Mouse (Mus musculus) layer of hippocampus, adult 8-10 months (tissue): ENCODE measurements around the gene Atg5. TPM values are rescaled to one million over a fixed set of nuclear protein-coding genes. Genes with fewer than 3 reads are reported as not detected.
A peak's percentile ranks its signal among the peaks of the same experiment; 100 is the strongest.
"Not testable (repeated sequence)": the region's sequence is repeated elsewhere in the genome, so short reads cannot be mapped to it uniquely, and the experiment has no call there.

Source experiments
- DNase-seq, 2 experiments: peaks; one replicate each; pipeline ENCODE4 v3.0.0; 2022; ENCODE audit warnings: low spot score in 2 of 2
- total RNA-seq, 4 experiments: library from RNA; stranded (reverse); gene quantifications; 2 replicates each; pipeline ENCODE4 v1.2.4; 2022

Gene Atg5
- total RNA-seq: 10 to 100 TPM; 18.1 to 20.9 (median 19.2) TPM

DNA sequence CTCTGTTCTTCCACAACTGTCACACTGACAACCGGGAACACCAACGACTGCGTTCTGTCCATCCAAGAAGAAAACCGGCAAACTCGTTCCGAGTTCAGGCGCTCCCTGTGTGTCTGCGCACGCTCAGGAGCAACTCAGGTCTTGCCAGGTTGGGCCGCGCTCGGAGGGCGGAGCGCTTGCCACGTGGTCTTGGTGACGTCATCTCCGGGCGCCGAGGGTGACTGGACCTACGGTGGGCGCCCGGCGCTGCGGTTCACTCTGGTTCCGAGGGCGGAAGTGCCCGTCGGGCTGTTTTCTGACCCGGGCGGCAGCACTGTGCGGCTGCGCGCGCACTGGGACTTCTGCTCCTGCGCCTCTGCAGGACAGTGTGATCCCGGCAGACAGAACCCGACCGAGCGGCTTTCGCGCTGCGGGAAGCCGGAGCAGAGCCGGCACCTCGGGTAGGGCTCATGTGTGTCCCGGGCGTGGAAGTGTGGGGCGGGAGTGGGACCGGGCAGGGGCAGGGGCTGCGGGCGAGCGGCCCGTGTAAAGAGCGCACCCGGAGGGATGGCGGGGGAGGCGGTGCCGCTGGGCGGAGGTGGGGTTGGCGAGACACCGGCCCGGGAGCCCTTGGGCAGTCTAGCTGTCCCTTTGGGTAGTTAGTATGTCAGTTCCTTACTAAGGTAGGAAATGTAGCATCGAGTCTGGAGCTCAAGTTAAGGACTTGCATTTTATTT lies at the start of gene Atg5:
Gene Atg5 (plus strand): TSS at position 214 of the 716 bp plus-strand sequence.
- DNase-seq: peak; percentile 96 to 98

DNA sequence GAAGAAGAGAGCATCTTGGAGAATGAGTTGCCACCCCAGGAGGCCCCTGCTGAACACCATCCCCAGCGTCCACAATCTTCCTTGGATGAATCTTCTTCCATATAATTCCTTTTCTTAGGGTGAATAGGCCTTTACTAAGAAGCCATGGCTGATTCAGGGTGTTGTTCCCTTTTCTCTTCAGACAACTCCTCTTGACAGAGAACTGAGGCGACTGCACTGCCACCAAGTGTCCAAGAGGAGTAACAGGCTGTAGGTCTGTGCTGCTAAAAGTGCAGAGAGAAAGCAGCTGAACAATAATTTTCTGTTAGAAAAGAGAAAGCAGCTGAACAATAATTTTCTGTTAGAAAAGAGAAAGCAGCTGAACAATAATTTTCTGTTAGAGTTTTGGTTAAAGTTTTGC lies 49.1 kb upstream of the Atg5 start:
- DNase-seq: not testable (repeated sequence)

DNA sequence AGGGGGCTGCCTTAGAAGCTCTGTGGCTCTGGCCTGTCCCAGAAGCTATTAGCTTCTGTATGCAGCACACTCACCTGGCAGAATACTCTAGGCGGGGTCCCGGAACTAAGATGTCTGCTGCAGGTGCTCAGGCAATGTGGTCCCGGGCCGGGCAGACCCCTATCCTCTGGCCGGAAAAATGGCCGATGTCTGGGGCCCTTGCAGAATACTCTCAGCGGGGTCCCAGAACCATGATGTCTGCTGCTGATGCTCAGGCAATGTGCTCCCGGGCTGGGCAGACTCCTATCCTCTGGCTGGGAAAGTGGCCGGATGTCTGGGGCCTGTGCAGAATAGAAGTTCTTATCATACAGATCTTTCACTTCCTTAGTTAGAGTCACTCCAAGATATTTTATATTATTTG lies 43.8 kb upstream of the Atg5 start:
- DNase-seq: no peak

DNA sequence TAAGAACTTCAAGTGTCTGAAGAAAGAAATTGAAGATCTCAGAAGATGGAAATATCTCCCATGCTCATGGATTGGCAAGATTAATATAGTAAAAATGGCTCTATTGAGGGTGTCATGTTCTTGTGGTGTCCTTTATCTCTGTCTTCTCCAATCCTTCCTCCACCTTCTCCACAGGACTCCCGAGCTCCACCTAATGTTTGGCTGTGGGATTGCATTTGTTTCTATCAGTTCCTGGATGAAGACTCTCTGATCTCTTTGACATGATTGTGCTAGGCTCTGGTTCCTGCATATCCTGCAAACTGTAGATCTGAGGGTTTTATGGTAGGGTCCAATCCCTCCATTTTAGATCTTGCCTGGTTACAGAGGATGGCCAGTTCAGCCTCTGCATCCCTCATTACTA lies 34.8 kb upstream of the Atg5 start:
- peak in 1 of 2 experiments; percentile 19 for DNase-seq

DNA sequence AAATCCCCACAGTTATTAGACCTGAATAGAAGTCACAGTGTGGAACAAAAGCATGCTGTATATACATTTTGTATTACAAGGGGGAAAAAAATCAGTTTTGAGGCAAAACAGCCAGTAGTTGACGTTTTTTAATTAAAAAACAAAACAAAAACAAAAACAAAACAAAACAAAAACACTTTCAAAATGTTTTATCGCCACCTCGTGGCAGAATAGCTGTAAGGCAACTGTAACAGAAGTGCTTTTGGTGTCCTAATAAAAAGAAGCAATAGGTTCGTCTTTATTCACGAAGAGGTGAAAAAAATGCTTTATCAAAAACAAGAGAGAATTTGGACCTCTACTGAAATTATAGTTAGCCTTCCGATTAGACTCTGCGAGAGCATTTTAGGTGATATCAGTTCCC lies 32.9 kb upstream of the Atg5 start:
- not testable (repeated sequence) for DNase-seq

DNA sequence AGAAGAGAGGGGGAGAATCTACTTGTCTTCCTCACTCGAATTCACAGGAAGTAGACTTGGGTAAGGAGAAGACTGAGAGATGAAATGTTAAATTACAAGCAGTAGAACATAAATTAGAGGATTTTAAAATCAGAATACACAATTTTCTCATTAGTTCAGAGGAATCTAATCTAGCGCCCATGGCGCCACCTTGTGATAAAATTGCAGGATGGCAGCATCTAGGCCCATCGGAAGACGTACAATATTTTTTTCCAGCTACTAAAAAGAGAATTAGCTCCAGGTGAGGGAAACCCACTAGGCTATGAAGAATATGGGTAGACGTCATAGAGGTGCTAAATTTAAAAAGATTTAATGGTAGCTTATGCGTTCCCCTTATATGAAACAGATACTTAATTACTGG lies 11.5 kb upstream of the Atg5 start:
- no peak for DNase-seq

DNA sequence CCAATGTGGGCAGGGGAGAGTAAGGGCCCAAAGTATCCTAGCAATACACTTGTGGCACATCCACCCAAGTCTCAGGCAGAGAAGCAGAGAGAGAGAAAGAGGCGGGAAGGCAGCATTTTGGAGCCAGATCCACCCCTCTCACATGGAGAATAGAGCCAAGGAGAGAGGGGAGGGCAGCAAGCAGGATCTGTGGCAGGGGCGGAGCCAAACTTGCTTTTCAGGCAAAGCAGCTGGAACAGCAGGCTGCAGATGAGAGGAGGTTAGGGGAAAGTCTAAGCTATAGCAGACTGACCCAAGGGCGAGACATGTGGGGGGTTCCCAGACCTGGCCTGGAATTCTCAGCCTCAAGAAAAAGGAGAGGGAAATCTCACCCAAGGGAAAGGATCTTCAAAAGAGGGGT lies 2.3 kb upstream of the Atg5 start:
- no peak for DNase-seq

DNA sequence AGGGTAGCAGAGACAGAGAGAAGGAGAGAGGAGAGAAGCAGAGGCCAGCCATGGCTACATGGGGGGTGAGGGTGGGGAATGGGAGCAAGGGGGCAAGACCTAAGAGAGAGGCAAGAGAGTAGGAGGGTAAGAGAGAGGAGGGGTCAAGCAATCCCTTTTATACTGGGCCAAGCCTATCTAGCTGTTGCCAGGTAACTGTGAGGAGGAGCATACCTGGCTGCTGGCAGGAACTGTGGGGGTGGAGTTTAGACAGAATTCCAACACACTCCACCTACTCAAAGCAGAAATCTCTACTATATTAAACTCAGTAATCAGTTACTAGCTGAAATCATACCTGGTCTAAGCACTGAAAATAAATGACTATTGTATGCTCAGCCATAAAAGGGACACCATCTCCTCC lies 1.6 kb upstream of the Atg5 start:
- DNase-seq: no peak

DNA sequence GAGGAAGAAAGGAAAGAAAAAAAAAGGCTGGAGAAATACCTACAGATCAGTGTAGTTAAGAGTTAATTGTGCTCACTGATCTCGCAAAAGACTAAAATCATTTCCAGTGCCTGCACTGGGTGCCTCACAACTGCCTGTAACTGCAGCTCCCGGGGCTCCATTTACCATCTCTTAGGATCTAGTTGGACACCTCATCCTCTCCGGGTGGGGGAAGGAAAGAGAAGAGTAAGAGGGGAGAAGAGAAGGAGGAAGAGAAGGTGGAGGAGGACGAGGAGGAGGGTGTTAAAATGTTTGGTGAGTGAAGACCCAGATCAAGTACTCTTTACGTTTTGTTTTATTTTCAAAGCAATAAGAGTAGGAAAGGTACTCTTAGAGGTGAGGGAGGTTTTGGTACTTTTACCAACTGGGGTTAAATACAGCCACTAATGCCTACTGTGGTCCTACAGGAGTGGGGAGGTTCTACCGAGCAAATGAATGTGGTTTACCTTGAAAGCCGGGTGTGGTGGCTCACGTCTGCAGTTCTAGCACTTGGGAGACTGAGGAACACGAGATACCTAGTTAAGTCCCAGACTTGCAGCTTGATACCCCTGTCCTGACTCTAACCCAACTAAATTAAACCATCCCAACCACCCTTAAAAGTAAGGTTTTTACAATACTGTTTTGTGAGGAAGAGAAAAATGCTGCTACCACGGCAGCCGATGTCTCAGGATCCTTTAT lies 574 bp upstream of the Atg5 start:
- DNase-seq: no peak

DNA sequence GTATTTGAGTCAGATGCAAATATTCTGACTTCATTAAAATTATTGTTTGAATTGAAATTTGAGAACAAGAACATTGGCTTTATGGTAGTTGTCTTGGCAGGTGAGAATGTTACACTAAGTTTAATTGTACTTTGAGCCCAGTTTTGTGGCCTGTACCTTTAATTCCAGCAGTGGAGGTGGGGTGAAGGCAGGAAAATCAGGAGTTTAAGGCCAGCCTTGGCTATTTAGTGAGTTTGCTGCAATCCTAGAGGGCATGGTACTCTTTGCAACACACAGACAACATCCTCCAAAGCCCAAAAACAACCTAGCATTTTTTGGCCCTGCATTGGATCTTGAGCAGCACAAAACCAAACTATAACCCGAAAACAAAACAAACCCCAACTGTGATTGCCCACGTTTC lies 1.1 kb downstream of the Atg5 start:
- DNase-seq: no peak

DNA sequence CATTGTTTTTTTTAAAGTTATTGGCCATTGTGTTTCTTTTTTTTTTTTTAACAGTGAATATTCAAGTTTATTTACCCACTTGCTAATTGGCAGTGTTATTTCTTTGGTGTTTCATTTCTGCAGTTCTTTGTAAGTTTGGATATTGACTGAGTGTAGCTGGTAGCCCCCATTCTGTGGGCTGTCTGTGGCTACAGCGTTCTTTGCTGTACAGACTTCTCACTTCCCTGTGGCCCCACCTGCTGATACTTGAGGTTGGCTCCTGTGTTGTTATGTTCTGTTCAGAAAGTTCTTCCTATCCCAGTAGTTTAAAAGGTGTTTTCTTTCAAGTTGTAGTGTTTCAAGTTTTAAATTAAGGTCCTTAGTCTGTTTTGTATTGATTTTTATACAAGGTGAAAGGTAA lies 14.2 kb downstream of the Atg5 start:
- no peak for DNase-seq

DNA sequence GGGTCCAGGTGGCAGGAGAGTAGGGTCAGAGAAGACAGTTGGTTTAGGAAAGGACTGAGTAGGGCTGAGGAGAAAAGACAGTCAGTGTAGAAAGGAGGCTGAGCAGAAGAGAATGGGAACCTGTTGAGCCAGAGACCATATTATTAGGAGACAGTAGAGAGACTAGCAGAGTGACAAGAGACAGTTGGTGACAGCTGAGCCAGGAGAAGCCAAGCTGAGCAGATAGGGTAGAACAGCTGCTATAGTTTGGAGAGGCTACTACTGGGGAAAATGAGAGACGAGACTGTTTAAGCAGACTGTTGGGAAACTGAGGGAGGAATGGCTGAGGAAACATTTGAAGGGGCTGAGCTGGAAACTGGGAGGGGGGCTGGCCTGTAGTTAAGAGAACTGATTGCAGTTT lies 16.9 kb downstream of the Atg5 start:
- peak; percentile 17 to 25 for DNase-seq

DNA sequence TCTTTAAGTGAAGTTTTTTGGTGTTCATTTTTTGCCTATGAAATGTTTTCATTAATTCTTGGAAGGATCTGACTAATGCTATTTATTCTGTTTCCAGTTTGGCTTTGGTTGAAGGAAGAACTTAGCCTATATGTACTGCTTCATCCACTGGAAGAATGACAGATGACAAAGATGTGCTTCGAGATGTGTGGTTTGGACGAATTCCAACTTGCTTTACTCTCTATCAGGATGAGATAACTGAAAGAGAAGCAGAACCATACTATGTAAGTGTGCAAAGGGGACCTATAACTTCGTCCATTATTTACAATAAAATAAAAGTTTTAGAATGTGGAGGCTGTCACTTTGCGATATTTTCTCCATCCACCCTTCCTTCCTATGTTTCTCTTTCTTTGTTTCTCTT lies 17.8 kb downstream of the Atg5 start:
- no peak for DNase-seq

DNA sequence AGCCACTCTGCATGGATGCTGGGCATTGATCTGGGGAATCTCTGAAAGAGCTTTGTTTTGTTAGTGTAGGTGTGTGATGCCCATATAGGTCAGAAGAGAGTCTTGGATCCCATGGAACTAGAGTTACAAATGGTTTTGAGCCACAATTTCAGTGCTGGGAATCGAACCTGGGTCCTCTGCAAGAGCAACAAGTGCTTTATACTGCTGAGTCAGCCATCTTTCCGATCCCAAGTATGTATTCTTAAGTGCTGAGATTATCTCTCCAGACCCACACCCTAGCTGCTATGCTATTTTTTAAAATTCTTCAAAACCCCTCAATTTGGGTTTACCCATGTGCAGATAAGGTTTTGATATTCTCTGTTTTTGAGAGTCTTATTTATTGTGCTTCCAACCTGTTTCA lies 22.7 kb downstream of the Atg5 start:
- DNase-seq: no peak

DNA sequence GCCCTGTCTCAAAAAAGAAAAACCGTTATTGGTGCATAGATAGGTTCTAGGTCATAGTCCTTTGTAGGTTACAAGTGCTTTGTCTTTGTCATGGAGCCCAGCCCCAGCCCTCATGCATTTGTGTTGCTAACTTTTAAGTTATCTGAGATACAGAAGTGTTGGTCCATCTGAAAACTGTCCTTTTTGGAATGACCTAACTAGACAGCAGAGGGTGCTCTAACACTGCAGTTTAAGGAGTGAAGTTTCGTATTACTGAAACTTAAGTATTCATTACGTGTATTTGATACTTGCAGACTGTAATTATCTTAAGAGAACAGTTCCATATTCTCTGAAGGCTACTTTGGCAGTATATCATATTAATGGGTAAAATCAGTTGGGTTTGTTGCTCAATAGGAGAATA lies 24.0 kb downstream of the Atg5 start:
- DNase-seq: no peak

DNA sequence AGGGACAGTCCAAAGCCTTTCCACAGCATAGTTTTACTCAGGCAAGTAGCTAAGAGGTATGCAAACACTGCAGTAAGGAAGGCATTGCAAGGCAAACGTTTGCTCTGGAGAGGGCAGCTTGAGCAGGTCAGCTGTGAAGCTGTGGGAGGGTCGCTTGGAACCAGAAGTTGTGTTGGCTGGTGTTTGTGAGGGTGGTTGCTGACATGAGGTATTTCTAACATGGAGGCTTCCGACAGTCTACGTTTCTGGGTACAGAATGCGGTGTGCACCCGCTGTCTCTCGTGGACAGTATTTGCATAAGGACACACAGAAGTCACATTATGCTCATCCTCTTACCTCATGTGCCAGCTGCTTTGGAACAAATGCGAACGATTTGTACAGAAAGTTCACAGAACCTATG lies 31.0 kb downstream of the Atg5 start:
- DNase-seq: no peak

DNA sequence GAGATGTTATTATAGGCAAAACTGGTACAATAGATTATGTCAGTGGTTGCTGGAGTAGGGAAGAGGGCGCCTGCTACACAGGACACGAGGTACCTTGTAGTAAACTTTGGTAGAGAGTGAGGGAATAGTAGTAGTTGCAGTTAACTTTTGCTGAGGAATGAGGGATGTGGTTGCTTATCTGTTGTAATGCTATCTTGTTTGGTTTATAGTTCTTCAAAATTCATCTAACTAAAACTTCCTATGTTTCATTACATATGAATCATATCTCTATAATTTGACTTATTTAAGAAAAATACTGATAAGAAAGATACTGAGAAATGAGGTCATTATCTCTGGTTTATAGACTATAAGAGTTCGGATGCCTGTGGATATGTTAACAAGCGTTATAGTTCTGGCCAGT lies 31.9 kb downstream of the Atg5 start:
- DNase-seq: no peak

DNA sequence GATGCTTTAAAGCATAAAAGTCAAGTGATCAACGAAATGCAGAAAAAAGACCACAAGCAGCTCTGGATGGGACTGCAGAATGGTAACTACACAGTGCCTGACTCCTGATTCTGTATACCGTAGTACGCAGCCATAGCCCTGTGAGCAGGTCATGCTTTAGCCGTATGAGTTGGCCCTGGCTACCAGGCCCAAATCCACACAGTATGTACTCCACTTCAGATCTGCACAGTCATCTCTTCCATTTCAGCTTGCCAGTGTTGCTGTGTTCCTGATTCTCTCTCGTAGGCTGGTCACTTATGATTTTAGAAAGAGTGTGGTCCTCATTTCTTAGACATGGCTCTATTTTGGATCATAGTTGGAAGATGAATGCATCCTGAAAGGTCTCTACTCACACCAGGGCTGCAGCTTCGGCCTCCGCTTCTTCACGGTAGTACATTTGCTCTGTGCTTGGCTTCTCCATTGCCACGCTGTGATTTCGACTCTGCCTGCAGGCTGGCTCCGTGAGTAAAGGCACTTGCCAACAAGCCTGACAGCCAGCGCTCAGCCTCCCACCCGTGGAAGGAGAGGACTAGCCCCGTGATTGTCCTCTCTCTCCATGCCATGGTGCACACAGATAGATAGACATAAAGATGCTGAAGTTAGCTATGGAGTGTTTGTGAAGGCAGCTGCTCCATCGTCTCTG lies 35.6 kb downstream of the Atg5 start:
- no peak for DNase-seq

DNA sequence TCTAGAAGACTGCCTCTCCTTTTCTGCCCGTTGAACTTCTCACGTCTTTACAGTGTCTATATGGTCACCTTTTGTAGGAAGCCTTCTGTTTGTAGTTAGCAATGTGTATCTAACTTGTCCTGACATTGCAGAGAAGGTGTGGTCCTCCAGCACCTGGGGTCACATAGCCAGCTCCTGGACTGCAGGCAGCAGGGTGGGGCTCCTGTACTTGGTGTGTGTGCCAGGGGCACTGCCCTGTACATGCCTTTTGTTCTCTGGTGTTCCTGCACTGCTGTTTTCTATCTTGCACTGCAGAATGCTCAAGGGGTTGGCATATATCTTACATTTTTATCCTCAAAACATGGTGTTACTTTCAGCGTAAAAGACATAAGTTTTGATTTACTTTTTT lies 36.2 kb downstream of the Atg5 start:
- no peak for DNase-seq

DNA sequence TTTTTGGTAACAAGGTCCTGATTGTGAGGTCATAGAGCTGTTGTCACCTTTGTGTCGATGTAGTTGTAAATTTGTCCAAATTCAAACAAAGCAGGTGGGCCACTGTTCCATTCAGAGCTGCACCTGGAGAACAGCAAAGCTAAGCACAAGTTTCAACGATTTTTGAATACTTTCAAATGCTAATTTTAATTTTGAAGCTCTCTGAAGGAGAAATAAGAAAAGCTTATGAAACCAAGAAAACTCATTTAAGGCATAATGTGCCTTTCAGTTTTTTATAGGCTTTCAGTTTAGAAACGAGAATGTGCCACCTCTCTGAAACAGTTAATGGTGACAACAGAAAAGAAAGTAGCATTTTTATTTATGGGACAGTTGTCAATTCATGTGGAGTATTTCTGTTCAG lies 36.7 kb downstream of the Atg5 start:
- DNase-seq: no peak

DNA sequence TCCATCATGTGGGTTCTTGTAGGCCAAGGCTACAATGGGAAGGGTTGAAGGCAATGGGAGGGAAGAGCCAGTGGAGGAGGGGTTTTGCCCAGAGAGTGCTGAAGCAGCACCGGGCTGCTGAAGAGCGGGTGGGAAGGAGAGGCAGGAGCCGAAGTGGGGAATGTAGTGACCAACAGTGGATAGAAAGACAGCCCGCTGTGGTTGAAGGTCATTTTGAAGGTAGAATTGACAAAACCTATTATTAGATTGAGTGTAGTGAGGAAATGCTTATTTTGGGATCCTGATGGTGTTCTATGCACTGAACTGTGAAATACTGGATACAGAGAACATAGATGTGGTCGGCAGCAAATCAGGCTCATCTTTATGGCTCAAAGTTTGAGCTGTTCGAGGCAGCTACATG lies 38.1 kb downstream of the Atg5 start:
- DNase-seq: no peak

DNA sequence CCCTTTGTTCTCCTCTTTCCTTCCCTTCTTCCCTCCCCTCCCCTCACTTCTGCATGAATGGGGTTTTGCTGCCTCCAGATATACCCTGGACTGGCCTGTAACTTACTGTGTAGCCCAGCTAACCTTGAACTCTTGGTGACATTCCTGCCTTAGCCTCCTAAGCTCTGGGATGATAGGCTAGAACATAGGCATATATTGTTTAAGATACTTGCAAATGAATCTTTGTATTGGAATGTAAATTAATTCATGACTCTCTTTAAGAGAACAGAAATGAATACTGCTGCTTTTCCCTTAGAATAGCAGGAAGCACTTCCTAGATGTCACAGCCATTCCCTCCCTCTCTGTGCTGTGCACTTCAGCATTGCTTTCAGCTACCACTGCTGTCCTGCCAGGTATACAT lies 40.1 kb downstream of the Atg5 start:
- DNase-seq: no peak

DNA sequence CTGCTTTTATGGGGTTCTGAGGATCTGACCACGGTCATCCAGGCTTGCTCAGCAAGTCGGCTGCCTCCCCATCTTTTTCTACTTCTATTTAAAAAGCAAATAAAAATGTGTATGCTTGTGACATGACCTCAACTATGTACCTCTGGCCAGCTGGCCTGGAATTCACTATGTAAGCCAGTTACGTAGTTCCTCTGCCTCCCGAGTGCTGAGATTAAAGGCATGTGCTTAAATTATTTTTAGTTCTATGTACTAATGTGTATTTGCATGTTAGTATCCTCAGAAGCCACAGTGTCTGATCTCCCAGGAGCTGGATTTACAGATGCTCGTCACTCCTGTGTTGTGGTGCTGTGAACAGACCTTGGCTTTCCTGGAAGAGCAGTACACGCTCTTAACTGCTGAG lies 41.1 kb downstream of the Atg5 start:
- DNase-seq: no peak
